Mouse (Mus musculus) kidney, adult 2 months (tissue): ENCODE results near the gene Slc7a15.

Experiments used
- CTCF ChIP-seq: fragments of 200-500 bp; conservative IDR thresholded peaks from 2 replicates; pipeline ENCODE4 v1.5.1; 2011; ENCODE audit warnings: low read depth, mild to moderate bottlenecking, control low read depth, low read length, moderate library complexity, mixed read lengths; ENCODE audit not compliant: insufficient read depth, insufficient read length
- POLR2A ChIP-seq: fragments of 200-500 bp; IDR thresholded peaks from one replicate; pipeline ENCODE4 v1.6.1; 2011; ENCODE audit warnings: low read depth, low read length, control low read depth

DNA sequence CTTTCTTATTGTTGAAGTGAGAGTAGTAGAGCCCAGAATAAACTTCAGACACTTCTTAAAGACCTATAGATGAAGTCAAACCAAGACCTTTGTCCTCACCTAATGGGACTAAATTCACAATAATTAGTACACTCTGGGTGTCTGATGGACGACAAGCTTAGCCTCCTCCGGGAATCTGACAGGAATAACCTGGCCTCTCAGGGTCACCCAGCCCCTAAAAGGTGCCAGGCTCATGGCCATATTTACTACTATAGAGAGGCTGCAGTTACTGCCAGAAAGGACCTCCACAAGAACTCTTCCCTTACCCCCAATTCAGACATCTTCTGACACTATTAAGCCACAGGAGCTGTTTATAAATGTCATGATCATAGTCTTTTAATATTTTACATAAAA lies 101.6 kb downstream of the Slc7a15 start:
- no peak for TF ChIP-seq CTCF
- no peak for TF ChIP-seq POLR2A
